Mouse (Mus musculus) ES-E14 (cell line): ENCODE data around the gene Ulbp1.
"Not testable (repeated sequence)": the region's sequence is repeated elsewhere in the genome, so short reads cannot be mapped to it uniquely, and the experiment has no call there.

Experiments
- CHD2 ChIP-seq: IDR thresholded peaks from 2 replicates; pipeline ENCODE4 v1.6.1; 2014; ENCODE audit warnings: mild to moderate bottlenecking, low read depth, low read length, inconsistent platforms
- HCFC1 ChIP-seq: IDR thresholded peaks from 2 replicates; pipeline ENCODE4 v1.6.1; 2012; ENCODE audit warnings: low read length, inconsistent platforms, borderline replicate concordance; ENCODE audit not compliant: insufficient read depth
- MAFK ChIP-seq: IDR thresholded peaks from 2 replicates; pipeline ENCODE4 v1.6.1; 2014; ENCODE audit warnings: mild to moderate bottlenecking, low read depth, low read length, inconsistent platforms; ENCODE audit not compliant: insufficient read depth
- ZC3H11A ChIP-seq: IDR thresholded peaks from 2 replicates; pipeline ENCODE4 v1.6.1; 2012; ENCODE audit warnings: low read depth, mild to moderate bottlenecking, inconsistent platforms, low read length, borderline replicate concordance

GRCm38 (mm10) chr10:7492384-7492783 lies 18.9 kb upstream of the Ulbp1 start:
- not testable (repeated sequence) for TF ChIP-seq MAFK, HCFC1, CHD2, ZC3H11A
